Mouse (Mus musculus) adrenal gland, adult (tissue): Measurements from ENCODE around the gene Gan.

Experiments
- DNase-seq, 2 experiments: peaks; one replicate each; pipeline ENCODE4 v3.0.0; 2022 to 2023; ENCODE audit warnings: low spot score in 1 of 2; ENCODE audit not compliant: inconsistent age in 2 of 2

Gan gene

DNA sequence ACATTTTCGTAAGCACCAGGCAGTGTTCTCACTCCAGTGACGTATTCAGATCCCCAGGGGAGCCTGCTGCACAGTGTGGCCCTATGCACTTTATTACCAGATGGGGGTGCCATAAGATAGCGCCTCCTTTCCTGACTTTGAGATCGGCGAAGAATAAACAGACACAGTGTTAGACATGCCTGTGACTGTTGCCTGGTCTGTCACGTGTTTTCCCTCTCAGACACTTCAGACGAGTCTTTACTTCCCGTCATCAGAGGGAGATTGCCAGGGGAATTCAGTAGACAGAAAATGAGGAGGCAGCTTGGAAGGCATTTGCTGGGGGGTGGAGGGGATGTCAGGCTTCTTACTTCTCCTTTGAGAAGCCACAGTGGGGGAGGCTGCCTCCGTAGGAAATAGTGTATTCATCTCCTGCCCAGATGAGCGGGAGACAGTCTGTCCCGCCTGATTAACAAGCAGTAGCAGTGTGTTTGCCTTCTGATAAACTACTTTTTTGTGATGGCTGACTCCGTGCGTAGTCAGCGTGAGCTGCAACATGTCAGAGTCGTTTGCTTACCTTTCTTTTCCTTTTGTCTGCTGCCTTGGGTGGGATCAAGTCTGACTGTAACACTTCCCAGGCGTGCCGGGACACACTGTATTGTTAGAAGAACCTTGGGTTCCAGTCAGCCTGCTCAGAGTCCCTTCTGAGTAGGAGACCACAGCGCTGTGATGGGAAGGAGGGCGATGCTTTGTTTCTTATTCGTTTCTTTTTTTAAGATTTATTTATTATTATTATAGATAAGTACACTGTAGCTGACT lies 40.4 kb downstream of the Gan start:
- DNase-seq = peak; percentile 53 to 81

DNA sequence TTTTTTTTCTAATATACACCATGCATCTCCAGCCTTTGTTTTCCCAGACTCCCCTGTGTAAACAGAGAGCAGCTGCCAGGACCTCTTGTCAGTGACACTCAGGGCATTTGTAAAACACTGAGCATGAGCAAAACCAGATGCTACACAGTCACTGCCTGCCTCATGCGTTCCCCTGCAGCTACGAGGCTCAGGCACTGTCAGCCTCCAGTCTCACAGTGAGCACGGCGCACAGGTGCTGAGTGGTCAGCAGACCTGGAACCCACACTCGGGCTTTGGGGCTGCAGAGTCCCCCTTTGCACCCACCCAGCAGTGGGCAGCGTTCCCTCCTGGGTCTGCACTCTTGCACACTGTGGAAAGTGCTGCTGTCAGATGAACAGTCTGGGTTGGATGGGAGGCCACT lies 41.7 kb downstream of the Gan start:
- no peak for DNase-seq

GRCm38 (mm10) chr8:117200346-117200745 lies 42.4 kb downstream of the Gan start:
- no peak for DNase-seq

- no peak for DNase-seq
Observed at GRCm38 (mm10) chr8:117200803-117201202, 42.9 kb downstream of the Gan start.

DNA sequence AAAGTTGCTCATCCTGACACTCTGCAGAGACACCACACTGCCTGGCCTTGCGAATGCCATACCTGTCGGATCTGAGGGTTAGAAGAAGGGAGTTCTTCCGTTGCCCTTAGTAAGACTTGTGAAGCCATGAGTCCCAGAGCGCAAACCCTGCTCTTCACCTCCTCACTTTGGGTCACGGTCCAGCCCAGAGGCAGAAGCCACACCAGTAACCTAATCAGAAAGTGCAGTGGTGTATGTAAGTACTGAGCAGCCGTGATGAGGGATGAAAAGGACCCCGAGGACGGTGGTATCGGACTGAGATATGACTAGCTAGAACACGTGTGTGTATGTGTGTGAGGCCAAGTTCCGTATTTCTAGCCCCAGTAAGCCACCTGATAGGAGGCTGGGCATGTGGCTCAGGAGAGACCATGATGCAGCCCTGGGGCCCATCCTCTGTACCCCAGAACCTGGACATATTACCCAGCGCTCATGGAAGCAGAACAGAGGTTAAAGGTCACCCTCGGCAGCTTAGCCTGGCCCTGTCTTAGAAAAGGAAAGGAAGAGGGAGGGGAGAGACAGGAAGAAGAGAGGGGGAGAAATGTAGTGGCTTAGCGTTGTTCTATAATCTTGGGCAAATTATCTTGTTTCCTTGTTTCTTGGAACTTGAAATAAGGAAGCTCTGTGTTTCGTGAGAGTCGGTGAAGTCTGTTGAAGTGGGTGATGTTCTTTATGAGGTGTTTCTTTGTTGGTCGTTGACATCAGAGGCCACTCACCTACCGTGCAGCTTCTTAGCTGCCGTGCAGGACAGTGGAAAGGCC lies 43.5 kb downstream of the Gan start:
- DNase-seq = no peak

GRCm38 (mm10) chr8:117203085-117203484 lies 45.1 kb downstream of the Gan start:
- no peak for DNase-seq

DNA sequence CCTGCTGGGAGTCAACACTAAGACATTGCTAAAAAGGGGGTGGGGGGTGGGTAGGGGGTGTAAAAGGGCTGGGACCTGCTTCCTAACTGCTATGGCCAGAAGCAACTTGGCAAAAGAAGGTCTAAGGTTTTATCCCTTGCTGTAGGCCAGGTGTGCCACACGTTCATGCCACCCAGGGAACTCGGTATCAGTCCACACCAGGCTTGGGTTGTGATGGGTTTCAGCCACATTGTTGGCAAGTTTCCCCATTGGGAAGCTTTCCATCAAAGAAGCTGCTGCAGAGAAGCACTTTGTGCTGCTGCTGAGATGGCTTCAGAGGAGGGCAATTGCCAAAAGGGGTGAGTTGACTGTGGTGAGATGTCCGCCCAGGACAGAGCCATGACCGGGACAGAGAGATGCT lies 47.9 kb downstream of the Gan start:
- no peak for DNase-seq

DNA sequence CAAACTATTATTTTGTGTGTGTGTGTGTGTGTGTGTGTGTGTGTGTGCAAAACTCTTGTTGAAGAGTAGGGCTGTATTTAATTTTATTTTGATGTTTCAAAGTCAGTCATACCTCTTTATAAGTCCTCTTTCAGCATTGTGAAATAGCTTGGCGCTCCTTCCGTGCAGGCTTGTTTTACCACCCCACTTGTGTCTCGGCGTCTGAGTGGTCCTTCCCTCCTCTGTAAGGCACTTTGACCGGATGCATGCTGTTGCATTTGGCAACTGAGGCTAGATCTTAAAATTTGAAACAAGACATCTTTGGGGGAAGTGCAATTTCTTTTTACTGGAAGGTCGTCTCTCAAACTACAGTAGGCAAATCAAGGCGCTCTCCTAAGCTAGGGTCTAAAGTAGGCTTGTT lies 48.7 kb downstream of the Gan start:
- DNase-seq = no peak

DNA sequence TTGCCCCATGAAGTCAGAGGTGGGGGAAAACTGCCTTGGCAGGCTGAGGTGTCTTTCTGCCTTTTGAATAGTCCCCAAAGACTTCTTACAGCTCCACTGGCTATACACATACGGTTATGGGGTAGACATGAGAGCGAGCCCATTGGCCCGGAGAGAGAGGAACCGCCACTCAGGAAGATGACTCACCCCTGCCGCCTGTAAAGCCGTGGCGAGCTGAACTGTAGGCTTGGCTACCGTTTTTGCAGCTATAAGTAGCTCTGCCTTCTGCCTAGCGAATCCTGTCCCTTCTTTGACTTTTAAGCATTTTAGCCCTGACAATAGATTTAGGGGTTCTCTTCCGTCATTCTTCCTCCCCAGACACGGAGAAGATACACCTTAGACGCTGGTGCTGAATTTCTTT lies 51.2 kb downstream of the Gan start:
- no peak for DNase-seq

DNA sequence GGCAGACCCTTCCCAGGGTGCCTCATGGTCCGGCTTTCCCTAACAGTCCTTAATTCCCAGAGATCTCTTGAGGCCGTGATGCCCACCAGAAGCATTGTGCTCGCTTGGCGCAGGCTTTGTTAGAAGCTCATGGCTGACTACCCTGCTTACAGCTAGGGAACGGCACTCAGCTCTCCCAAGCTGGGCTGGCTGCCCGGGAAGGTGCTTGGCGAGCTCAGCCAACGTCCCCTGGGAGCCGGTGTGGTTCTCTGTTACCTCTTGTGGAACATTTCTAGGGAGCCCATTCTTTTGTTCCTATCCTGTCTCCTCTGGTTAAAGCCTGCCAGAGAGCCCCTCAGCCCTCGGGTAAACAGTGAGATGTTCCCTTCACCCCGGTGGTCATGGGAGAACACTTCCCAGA lies 54.2 kb downstream of the Gan start:
- DNase-seq = no peak

GRCm38 (mm10) chr8:117217724-117218123 lies 59.8 kb downstream of the Gan start:
- no peak for DNase-seq

DNA sequence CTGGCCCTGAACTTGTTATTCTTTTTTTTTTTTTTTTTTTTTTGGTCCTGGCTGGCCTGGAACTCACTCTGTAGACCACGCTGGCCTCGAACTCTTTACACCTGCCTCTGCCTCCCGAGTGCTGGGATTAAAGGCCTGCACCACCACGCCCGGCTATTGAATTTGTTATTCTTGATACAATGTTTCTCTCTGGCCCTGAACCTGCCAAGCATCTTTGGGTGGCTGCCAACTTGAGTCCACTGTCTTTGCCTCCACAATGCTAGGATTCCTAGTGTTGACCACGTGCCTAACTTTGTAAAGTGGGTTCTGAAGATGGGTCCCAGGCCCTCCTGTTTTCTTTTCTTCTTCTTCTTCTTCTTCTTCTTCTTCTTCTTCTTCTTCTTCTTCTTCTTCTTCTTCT lies 64.5 kb downstream of the Gan start:
- DNase-seq = peak in 1 of 2 experiments; percentile 62

- DNase-seq = peak; percentile 87 to 97
Observed at GRCm38 (mm10) chr8:117224630-117225029, 66.7 kb downstream of the Gan start.

DNA sequence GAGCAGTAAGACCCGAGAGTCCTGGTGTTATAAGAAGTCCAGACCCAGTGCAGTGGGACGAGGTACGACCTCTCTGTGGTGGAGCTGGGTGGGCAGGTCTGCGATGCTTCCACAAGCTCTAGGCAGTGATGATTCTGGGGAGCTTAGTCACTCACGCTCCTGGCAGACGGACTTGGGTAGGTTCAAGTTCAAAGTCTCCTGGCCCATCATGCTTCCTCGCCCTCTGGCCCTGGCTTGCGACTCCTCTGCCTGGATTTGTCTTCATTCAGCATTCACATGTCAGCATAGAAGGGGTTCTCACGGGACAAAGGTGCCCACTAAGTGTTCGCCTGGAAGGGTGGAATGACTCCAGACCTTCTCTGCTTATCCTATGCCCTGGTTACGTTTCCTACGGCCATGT lies 68.4 kb downstream of the Gan start:
- no peak for DNase-seq

- no peak for DNase-seq
Observed at GRCm38 (mm10) chr8:117227339-117227738, 69.4 kb downstream of the Gan start.

GRCm38 (mm10) chr8:117233199-117233598 lies 75.3 kb downstream of the Gan start:
- DNase-seq = no peak

DNA sequence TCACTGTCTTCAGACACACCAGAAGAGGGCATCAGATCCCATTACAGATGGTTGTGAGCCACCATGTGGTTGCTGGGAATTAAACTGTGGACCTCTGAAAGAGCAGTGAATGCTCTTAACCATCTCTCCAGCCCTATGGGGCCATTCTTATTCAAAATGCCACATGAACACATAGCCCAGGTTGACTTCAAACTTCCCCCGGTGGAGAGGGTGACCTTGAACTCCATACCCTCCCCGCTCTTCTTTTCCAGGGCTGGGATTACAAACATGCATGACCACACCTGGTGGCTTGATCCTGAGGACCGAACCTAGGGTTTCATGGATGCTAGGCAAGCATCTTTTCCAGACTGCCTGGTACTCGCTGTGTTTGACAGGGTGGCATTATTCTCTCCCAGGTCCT lies 78.6 kb downstream of the Gan start:
- DNase-seq = no peak

- DNase-seq = peak in 1 of 2 experiments; percentile 55
Observed at GRCm38 (mm10) chr8:117240326-117240725, 82.4 kb downstream of the Gan start.

- peak in 1 of 2 experiments; percentile 26 for DNase-seq
Observed at GRCm38 (mm10) chr8:117240841-117241494, 83.0 kb downstream of the Gan start.

DNA sequence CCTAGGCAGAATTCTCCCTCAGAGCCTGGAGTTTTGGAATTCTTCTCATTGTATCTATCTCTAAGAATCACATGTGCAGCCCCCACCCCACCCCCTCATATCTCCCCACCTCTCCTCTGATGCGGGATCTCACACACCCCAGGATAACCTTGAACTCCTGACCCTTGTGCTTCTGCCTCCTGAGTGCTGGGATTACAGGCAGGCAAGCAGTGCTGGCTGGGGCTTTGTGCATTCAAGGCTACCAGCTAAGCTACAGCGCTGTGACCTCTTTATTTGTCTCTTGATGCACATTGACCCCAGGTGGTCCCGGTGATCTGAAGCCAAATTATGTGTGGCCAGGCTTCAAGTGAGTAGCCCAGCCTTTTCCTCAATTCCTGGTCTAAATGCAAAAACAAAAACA lies 83.9 kb downstream of the Gan start:
- DNase-seq = peak; percentile 47 to 70

DNA sequence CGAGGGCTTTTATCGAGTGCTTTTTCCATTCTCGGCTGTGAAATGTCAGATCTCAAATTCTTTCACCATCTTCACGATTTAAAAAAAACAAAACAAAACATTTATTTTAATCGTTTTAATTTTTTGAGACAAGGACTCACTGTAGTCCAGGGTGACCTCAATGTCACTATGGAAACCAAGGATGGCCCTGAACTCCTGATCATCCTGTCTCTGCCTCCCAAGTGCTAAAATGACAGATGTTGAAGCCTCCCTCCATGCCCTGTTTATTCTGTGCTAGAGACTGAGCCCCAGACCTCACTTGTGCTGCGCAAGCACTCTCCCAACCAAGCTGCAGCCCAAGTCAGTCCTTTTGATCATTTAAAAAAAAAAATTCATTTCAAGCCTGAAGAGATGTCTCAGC lies 84.4 kb downstream of the Gan start:
- peak; percentile 63 to 85 for DNase-seq

DNA sequence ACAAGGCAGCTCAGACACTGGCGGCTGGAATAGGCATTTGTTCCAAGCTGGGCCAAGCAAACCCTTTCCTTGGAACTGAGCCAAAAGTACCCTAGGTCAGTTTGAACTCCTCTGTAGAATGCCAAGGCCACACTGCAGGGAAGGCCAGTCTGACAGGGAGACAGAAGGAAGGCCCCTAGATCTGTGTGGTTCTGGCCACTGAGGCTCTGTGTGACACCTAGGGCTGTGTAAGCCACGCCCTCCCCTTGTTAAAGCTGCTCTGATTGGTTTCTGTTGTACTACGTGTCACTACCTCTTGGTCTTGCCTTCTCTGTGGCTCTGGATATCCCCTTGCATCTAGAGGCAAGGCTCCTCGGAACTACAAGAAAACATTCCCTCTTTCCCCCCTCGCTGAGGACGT lies 86.7 kb downstream of the Gan start:
- DNase-seq = peak; percentile 74 to 87
